Mouse (Mus musculus) B cell, adult 2 months (primary cell): ENCODE data around the gene Gm14403.
"Not testable (repeated sequence)": the region's sequence is repeated elsewhere in the genome, so short reads cannot be mapped to it uniquely, and the experiment has no call there.

Experiments
- DNase-seq, 2 experiments: peaks; one replicate each; pipeline ENCODE4 v3.0.0; 2022

The Gm14403 gene

GRCm38 (mm10) chr2:177498067-177498466, at the start of gene Gm14403:
Gene Gm14403 (plus strand): TSS chr2:177498215.
- DNase-seq, result not testable (repeated sequence)

GRCm38 (mm10) chr2:177464676-177465075, 33.3 kb upstream of the Gm14403 start, which contains the start of gene Zfp970:
Gene Zfp970 (plus strand): TSS chr2:177464733.
- DNase-seq, result not testable (repeated sequence)

GRCm38 (mm10) chr2:177468222-177468621, 29.8 kb upstream of the Gm14403 start:
- DNase-seq, result not testable (repeated sequence)

- DNase-seq, result not testable (repeated sequence)
Observed at GRCm38 (mm10) chr2:177472261-177472660, 25.8 kb upstream of the Gm14403 start.

- DNase-seq, result not testable (repeated sequence)
Observed at GRCm38 (mm10) chr2:177481971-177482370, 16.0 kb upstream of the Gm14403 start.

GRCm38 (mm10) chr2:177483238-177483948, 14.6 kb upstream of the Gm14403 start:
- not testable (repeated sequence) for DNase-seq

- not testable (repeated sequence) for DNase-seq
Observed at GRCm38 (mm10) chr2:177499182-177499581, 1.2 kb downstream of the Gm14403 start.

- DNase-seq, result not testable (repeated sequence)
Observed at GRCm38 (mm10) chr2:177505211-177505719, 7.2 kb downstream of the Gm14403 start.

- DNase-seq, result not testable (repeated sequence)
Observed at GRCm38 (mm10) chr2:177511381-177511780, 13.4 kb downstream of the Gm14403 start.

- DNase-seq, result not testable (repeated sequence)
Observed at GRCm38 (mm10) chr2:177511972-177512371, 14.0 kb downstream of the Gm14403 start.

- DNase-seq, result not testable (repeated sequence)
Observed at GRCm38 (mm10) chr2:177513991-177514479, 16.0 kb downstream of the Gm14403 start.

GRCm38 (mm10) chr2:177517746-177518145, 19.7 kb downstream of the Gm14403 start:
- DNase-seq, result not testable (repeated sequence)

GRCm38 (mm10) chr2:177518354-177518753, 20.3 kb downstream of the Gm14403 start:
- DNase-seq, result not testable (repeated sequence)

- not testable (repeated sequence) for DNase-seq
Observed at GRCm38 (mm10) chr2:177518960-177519359, 20.9 kb downstream of the Gm14403 start.

GRCm38 (mm10) chr2:177520035-177520434, 22.0 kb downstream of the Gm14403 start:
- DNase-seq, result no peak

- DNase-seq, result no peak
Observed at GRCm38 (mm10) chr2:177523061-177523460, 25.0 kb downstream of the Gm14403 start.

GRCm38 (mm10) chr2:177523674-177524073, 25.7 kb downstream of the Gm14403 start:
- DNase-seq, result not testable (repeated sequence)

- DNase-seq, result not testable (repeated sequence)
Observed at GRCm38 (mm10) chr2:177524171-177524570, 26.2 kb downstream of the Gm14403 start.

GRCm38 (mm10) chr2:177535876-177536275, 37.9 kb downstream of the Gm14403 start:
- no peak for DNase-seq

GRCm38 (mm10) chr2:177537141-177537540, 39.1 kb downstream of the Gm14403 start:
- DNase-seq, result not testable (repeated sequence)

GRCm38 (mm10) chr2:177537717-177538116, 39.7 kb downstream of the Gm14403 start:
- not testable (repeated sequence) for DNase-seq

- DNase-seq, result not testable (repeated sequence)
Observed at GRCm38 (mm10) chr2:177555261-177555660, 57.2 kb downstream of the Gm14403 start.
